Mouse (Mus musculus) right cerebral cortex, postnatal 4 days (tissue): Measurements from ENCODE around the gene Ccdc144b.

ENCODE experiments used
- DNase-seq: peaks from one replicate; pipeline ENCODE4 v3.0.0-alpha.2; 2022

The Ccdc144b gene

GRCm38 (mm10) chr3:36053447-36053846 is at the start of gene Ccdc144b:
TSS of gene Ccdc144b (minus strand) at chr3:36053547.
- no peak for DNase-seq

- no peak for DNase-seq
Observed at GRCm38 (mm10) chr3:36095371-36095770, 42.0 kb upstream of the Ccdc144b start.

GRCm38 (mm10) chr3:36087591-36087990 is 34.2 kb upstream of the Ccdc144b start:
- no peak for DNase-seq

GRCm38 (mm10) chr3:36085394-36085793 is 32.0 kb upstream of the Ccdc144b start:
- no peak for DNase-seq

GRCm38 (mm10) chr3:36083381-36083780 is 30.0 kb upstream of the Ccdc144b start:
- DNase-seq, result no peak

GRCm38 (mm10) chr3:36082843-36083242 is 29.5 kb upstream of the Ccdc144b start:
- DNase-seq, result no peak

- no peak for DNase-seq
Observed at GRCm38 (mm10) chr3:36080741-36081140, 27.4 kb upstream of the Ccdc144b start.

GRCm38 (mm10) chr3:36079886-36080285 is 26.5 kb upstream of the Ccdc144b start:
- DNase-seq, result no peak

- DNase-seq, result no peak
Observed at GRCm38 (mm10) chr3:36077386-36077785, 24.0 kb upstream of the Ccdc144b start.

GRCm38 (mm10) chr3:36075466-36075865 is 22.1 kb upstream of the Ccdc144b start:
- no peak for DNase-seq

- no peak for DNase-seq
Observed at GRCm38 (mm10) chr3:36074231-36074630, 20.9 kb upstream of the Ccdc144b start.

- DNase-seq, result no peak
Observed at GRCm38 (mm10) chr3:36071047-36071446, 17.7 kb upstream of the Ccdc144b start.

GRCm38 (mm10) chr3:36070436-36070835 is 17.1 kb upstream of the Ccdc144b start:
- DNase-seq, result no peak

GRCm38 (mm10) chr3:36067731-36068130 is 14.4 kb upstream of the Ccdc144b start:
- no peak for DNase-seq

GRCm38 (mm10) chr3:36065843-36066651 is 12.7 kb upstream of the Ccdc144b start, which contains the start of gene Acad9:
TSS of gene Acad9 (plus strand) at chr3:36065979.
- DNase-seq, result peak; percentile 95

GRCm38 (mm10) chr3:36065166-36065565 is 11.8 kb upstream of the Ccdc144b start:
- DNase-seq, result no peak

GRCm38 (mm10) chr3:36064592-36065061 is 11.3 kb upstream of the Ccdc144b start:
- DNase-seq, result no peak

- DNase-seq, result peak; percentile 78
Observed at GRCm38 (mm10) chr3:36060096-36060850, 6.9 kb upstream of the Ccdc144b start.

- no peak for DNase-seq
Observed at GRCm38 (mm10) chr3:36049106-36049505, 4.2 kb downstream of the Ccdc144b start.

GRCm38 (mm10) chr3:36045086-36045485 is 8.3 kb downstream of the Ccdc144b start:
- no peak for DNase-seq

GRCm38 (mm10) chr3:36044520-36044919 is 8.8 kb downstream of the Ccdc144b start:
- no peak for DNase-seq

GRCm38 (mm10) chr3:36031740-36032510 is 21.4 kb downstream of the Ccdc144b start:
- no peak for DNase-seq

- DNase-seq, result no peak
Observed at GRCm38 (mm10) chr3:36029993-36030392, 23.4 kb downstream of the Ccdc144b start.
